Mouse (Mus musculus): Measurements from ENCODE around the gene Rgs14. TPM values are rescaled to one million over a fixed set of nuclear protein-coding genes. Genes with fewer than 3 reads are reported as not detected.
A peak's percentile ranks its signal among the peaks of the same experiment; 100 is the strongest.

Rgs14 gene
- polyA plus RNA-seq, 1 experiment from 2014 or later, result 0.73 TPM

- no peaks in the 10 kb centered on the region for H3K9me3 ChIP-seq (ENCODE audit: control insufficient read depth, low read length)
- H3K27ac ChIP-seq (replicated peaks), result peak overlapping the region; percentile 97
- H3K36me3 ChIP-seq (ENCODE audit: control insufficient read depth, insufficient read depth, low read length), result peaks cover 10% of the 10 kb centered on the region
- H3K4me2 ChIP-seq (replicated peaks; ENCODE audit: low read depth), result peak overlapping the region; percentile 83
- H3K4me3 ChIP-seq (ENCODE audit: low read depth, low read length), result peak overlapping the region; percentile 94
- TF ChIP-seq EP300 (optimal IDR thresholded peaks at IDR 0.05), result no peak
- TF ChIP-seq CTCF (IDR thresholded peaks at IDR 0.05; ENCODE audit: low read depth), result no peak; the same call in 1 of the 2 replicates
- no peaks in the 10 kb centered on the region for H3K27me3 ChIP-seq (ENCODE audit: control insufficient read depth, insufficient read depth, low read length)
- H3K9ac ChIP-seq (ENCODE audit: low read length), result peak overlapping the region; percentile 96
- WGBS, result under 1% methylated on average over 32 of the region's 32 CpGs
- H3K4me1 ChIP-seq (replicated peaks; ENCODE audit: control insufficient read depth, insufficient read depth), result no peaks in the 10 kb centered on the region; the same call in 1 of the 2 replicates
- no peak for DNase-seq (ENCODE audit: low spot score)
- ATAC-seq (ENCODE audit: low FRiP score, low TSS enrichment), result peak; percentile 25
Measured at GRCm38 (mm10) chr13:55361974-55362452, 7.5 kb upstream of the Rgs14 start.

GRCm38 (mm10) chr13:55362453-55363060 lies 7.0 kb upstream of the Rgs14 start, which contains the start of gene Lman2:
Gene Lman2, minus strand, starts transcription at chr13:55362783.
- Histone ChIP-seq H3K27me3 (ENCODE audit: control insufficient read depth, insufficient read depth, low read length) (no peaks in the 10 kb centered on the region), H3K4me1 (replicated peaks; ENCODE audit: control insufficient read depth, insufficient read depth) (no peaks in the 10 kb centered on the region; the same call in 1 of the 2 replicates), H3K9ac (ENCODE audit: low read length) (peak within 1 kb of the TSS; percentile 96), H3K4me3 (ENCODE audit: low read depth, low read length) (peak within 1 kb of the TSS; percentile 94), H3K4me2 (replicated peaks; ENCODE audit: low read depth) (peak within 1 kb of the TSS; percentile 83), H3K27ac (replicated peaks) (peak within 1 kb of the TSS; percentile 97), H3K36me3 (ENCODE audit: control insufficient read depth, insufficient read depth, low read length) (peaks cover 9% of the 10 kb centered on the region), H3K9me3 (ENCODE audit: control insufficient read depth, low read length) (no peaks in the 10 kb centered on the region)
- ATAC-seq (ENCODE audit: low FRiP score, low TSS enrichment) (peak; percentile 98), DNase-seq (ENCODE audit: low spot score) (peak; percentile 97)
- 0 out of 2 replicates have a peak, but pooled peaks have one; percentile 2 for TF ChIP-seq CTCF (IDR thresholded peaks at IDR 0.05; ENCODE audit: low read depth)
- peak; percentile 76 for TF ChIP-seq EP300 (optimal IDR thresholded peaks at IDR 0.05)
- under 1% methylated on average over 35 of the region's 35 CpGs for WGBS

- Histone ChIP-seq H3K4me2 (replicated peaks; ENCODE audit: low read depth) (no peak overlapping the region), H3K9me3 (ENCODE audit: control insufficient read depth, low read length) (no peaks in the 10 kb centered on the region), H3K36me3 (ENCODE audit: control insufficient read depth, insufficient read depth, low read length) (no peaks in the 10 kb centered on the region), H3K27ac (replicated peaks) (no peak overlapping the region), H3K27me3 (ENCODE audit: control insufficient read depth, insufficient read depth, low read length) (no peaks in the 10 kb centered on the region), H3K4me1 (replicated peaks; ENCODE audit: control insufficient read depth, insufficient read depth) (no peaks in the 10 kb centered on the region), H3K4me3 (ENCODE audit: low read depth, low read length) (no peak overlapping the region), H3K9ac (ENCODE audit: low read length) (no peak overlapping the region)
- ATAC-seq (ENCODE audit: low FRiP score, low TSS enrichment) (no peak), DNase-seq (ENCODE audit: low spot score) (no peak)
- WGBS, result 63% methylated on average over 7 of the region's 7 CpGs
- TF ChIP-seq EP300 (optimal IDR thresholded peaks at IDR 0.05) (no peak), CTCF (IDR thresholded peaks at IDR 0.05; ENCODE audit: low read depth) (peak; percentile 40)
Measured at GRCm38 (mm10) chr13:55368401-55368800, 1.1 kb upstream of the Rgs14 start.

- no peak overlapping the region for H3K9ac ChIP-seq (ENCODE audit: low read length)
- H3K27ac ChIP-seq (replicated peaks), result no peak overlapping the region
- DNase-seq (ENCODE audit: low spot score), result no peak
- 56% methylated on average over 3 of the region's 3 CpGs for WGBS
- H3K4me3 ChIP-seq (ENCODE audit: low read depth, low read length), result no peak overlapping the region
- no peaks in the 10 kb centered on the region for H3K9me3 ChIP-seq (ENCODE audit: control insufficient read depth, low read length)
- TF ChIP-seq EP300 (optimal IDR thresholded peaks at IDR 0.05), result no peak
- no peak for TF ChIP-seq CTCF (IDR thresholded peaks at IDR 0.05; ENCODE audit: low read depth)
- no peak for ATAC-seq (ENCODE audit: low FRiP score, low TSS enrichment)
- no peaks in the 10 kb centered on the region for H3K4me1 ChIP-seq (replicated peaks; ENCODE audit: control insufficient read depth, insufficient read depth)
- 0 out of 2 replicates have a peak overlapping the region, but pooled peaks have one; percentile 5 for H3K4me2 ChIP-seq (replicated peaks; ENCODE audit: low read depth)
- H3K27me3 ChIP-seq (ENCODE audit: control insufficient read depth, insufficient read depth, low read length), result no peaks in the 10 kb centered on the region
- H3K36me3 ChIP-seq (ENCODE audit: control insufficient read depth, insufficient read depth, low read length), result no peaks in the 10 kb centered on the region
Measured at GRCm38 (mm10) chr13:55370234-55370633, 702 bp downstream of the Rgs14 start.

GRCm38 (mm10) chr13:55371007-55371681 lies 1.6 kb downstream of the Rgs14 start:
- Histone ChIP-seq H3K4me1 (replicated peaks; ENCODE audit: control insufficient read depth, insufficient read depth) (no peaks in the 10 kb centered on the region), H3K9ac (ENCODE audit: low read length) (no peak overlapping the region), H3K4me2 (replicated peaks; ENCODE audit: low read depth) (no peak overlapping the region), H3K27ac (replicated peaks) (no peak overlapping the region), H3K9me3 (ENCODE audit: control insufficient read depth, low read length) (no peaks in the 10 kb centered on the region), H3K27me3 (ENCODE audit: control insufficient read depth, insufficient read depth, low read length) (no peaks in the 10 kb centered on the region), H3K4me3 (ENCODE audit: low read depth, low read length) (no peak overlapping the region), H3K36me3 (ENCODE audit: control insufficient read depth, insufficient read depth, low read length) (no peaks in the 10 kb centered on the region)
- DNase-seq (ENCODE audit: low spot score), result no peak
- TF ChIP-seq EP300 (optimal IDR thresholded peaks at IDR 0.05) (no peak), CTCF (IDR thresholded peaks at IDR 0.05; ENCODE audit: low read depth) (no peak)
- WGBS, result 60% methylated on average over 8 of the region's 8 CpGs
- no peak for ATAC-seq (ENCODE audit: low FRiP score, low TSS enrichment)

GRCm38 (mm10) chr13:55371740-55372139 lies 2.2 kb downstream of the Rgs14 start:
- no peaks in the 10 kb centered on the region for H3K27me3 ChIP-seq (ENCODE audit: control insufficient read depth, insufficient read depth, low read length)
- TF ChIP-seq EP300 (optimal IDR thresholded peaks at IDR 0.05) (no peak), CTCF (IDR thresholded peaks at IDR 0.05; ENCODE audit: low read depth) (no peak)
- H3K36me3 ChIP-seq (ENCODE audit: control insufficient read depth, insufficient read depth, low read length), result no peaks in the 10 kb centered on the region
- no peaks in the 10 kb centered on the region for H3K4me1 ChIP-seq (replicated peaks; ENCODE audit: control insufficient read depth, insufficient read depth)
- H3K4me3 ChIP-seq (ENCODE audit: low read depth, low read length), result no peak overlapping the region
- no peak overlapping the region for H3K4me2 ChIP-seq (replicated peaks; ENCODE audit: low read depth)
- no peaks in the 10 kb centered on the region for H3K9me3 ChIP-seq (ENCODE audit: control insufficient read depth, low read length)
- H3K9ac ChIP-seq (ENCODE audit: low read length), result no peak overlapping the region
- no peak overlapping the region for H3K27ac ChIP-seq (replicated peaks)
- DNase-seq (ENCODE audit: low spot score) (no peak), ATAC-seq (ENCODE audit: low FRiP score, low TSS enrichment) (no peak)
- WGBS, result 60% methylated on average over 4 of the region's 5 CpGs

All from stomach, postnatal 0 days (tissue).